Mouse (Mus musculus) G1E (cell line): ENCODE results near the gene Fcf1. TPM values are rescaled to one million over a fixed set of nuclear protein-coding genes. Genes with fewer than 3 reads are reported as not detected.

Experiments
- ATAC-seq: 2 replicates; pipeline ENCODE4 v1.8.0; 2016; ENCODE audit warnings: mild to moderate bottlenecking; ENCODE audit not compliant: insufficient number of reproducible peaks, poor library complexity, low FRiP score, severe bottlenecking; ENCODE audit errors: extremely low read depth
- DNase-seq: peaks from one replicate; pipeline ENCODE4 v3.0.0; 2012; ENCODE audit warnings: low spot score
- H3K27me3 ChIP-seq: 2 replicates; pipeline ENCODE4 v1.6.1; 2012; ENCODE audit warnings: mild to moderate bottlenecking, low read length, inconsistent platforms; ENCODE audit not compliant: insufficient read depth
- H3K36me3 ChIP-seq: replicated peaks from 2 replicates; pipeline ENCODE3; 2012; ENCODE audit warnings: mild to moderate bottlenecking, inconsistent platforms
- H3K4me1 ChIP-seq: 2 replicates; pipeline ENCODE4 v1.6.1; 2012; ENCODE audit warnings: low read depth, low read length, inconsistent platforms, mixed read lengths; ENCODE audit not compliant: insufficient read depth
- H3K4me3 ChIP-seq: 2 replicates; pipeline ENCODE4 v1.5.1; 2012; ENCODE audit warnings: low read depth, mild to moderate bottlenecking, inconsistent platforms, low read length, moderate library complexity, mixed read lengths
- H3K9me3 ChIP-seq: replicated peaks from 2 replicates; pipeline ENCODE4 v1.6.1; 2012; ENCODE audit warnings: inconsistent platforms
- CTCF ChIP-seq: IDR thresholded peaks from 2 replicates; pipeline ENCODE4 v1.5.1; 2012; ENCODE audit warnings: low read depth, low read length, inconsistent platforms, mixed read lengths
- GATA1 ChIP-seq: IDR thresholded peaks from 2 replicates; pipeline ENCODE4 v1.6.1; 2012; ENCODE audit warnings: borderline replicate concordance, low read length, inconsistent platforms, mixed read lengths
- GATA2 ChIP-seq: IDR thresholded peaks from 2 replicates; pipeline ENCODE4 v1.6.1; 2012; ENCODE audit warnings: low read depth, low read length, inconsistent platforms, borderline replicate concordance
- POLR2AphosphoS5 ChIP-seq: IDR thresholded peaks from 2 replicates; pipeline ENCODE4 v1.6.1; 2012; ENCODE audit warnings: low read depth, low read length, inconsistent platforms; ENCODE audit not compliant: insufficient replicate concordance
- TAL1 ChIP-seq: conservative IDR thresholded peaks from 2 replicates; pipeline ENCODE4 v1.6.1; 2012; ENCODE audit warnings: low read depth, low read length, inconsistent platforms, mixed read lengths
- polyA plus RNA-seq: library from polyadenylated mRNA; stranded (reverse); fragments of >175 nt; gene quantifications from 2 replicates; pipeline ENCODE4 v1.2.3, GENCODE M21; 2012
- total RNA-seq, 2 experiments: library from RNA; stranded (forward) in 1 of 2; stranded (reverse) in 1 of 2; fragments of 200-1000 nt in 1 of 2; fragments of >200 nt in 1 of 2; fragmentation: Nextera tagmentation in 1 of 2; gene quantifications; 2 replicates each; pipeline ENCODE4 v1.2.3; 2014 to 2017

Gene Fcf1
- total and polyA plus RNA-seq, 3 experiments, result 30.0 to 236 (median 91.3) TPM

GRCm38 (mm10) chr12:84939117-84939516 is 31.6 kb upstream of the Fcf1 start:
- Histone ChIP-seq H3K27me3 (no peaks in the 10 kb centered on the region), H3K4me3 (no peak overlapping the region), H3K4me1 (peaks cover 23% of the 10 kb centered on the region), H3K9me3 (no peaks in the 10 kb centered on the region), H3K36me3 (peaks cover 86% of the 10 kb centered on the region)
- no peak for DNase-seq
- no peak for TF ChIP-seq GATA2
- no peak for TF ChIP-seq POLR2AphosphoS5
- no peak for TF ChIP-seq TAL1
- no peak for TF ChIP-seq GATA1
- no peak for TF ChIP-seq CTCF
- no peak for ATAC-seq

- peaks cover 86% of the 10 kb centered on the region for H3K36me3 ChIP-seq
- ATAC-seq (no peak), DNase-seq (no peak)
- no peak overlapping the region for H3K4me3 ChIP-seq
- H3K27me3 ChIP-seq, result no peaks in the 10 kb centered on the region
- H3K4me1 ChIP-seq, result peaks cover 35% of the 10 kb centered on the region
- TF ChIP-seq CTCF, result no peak
- no peak for TF ChIP-seq TAL1
- TF ChIP-seq GATA2, result no peak
- TF ChIP-seq POLR2AphosphoS5, result no peak
- TF ChIP-seq GATA1, result no peak
- no peaks in the 10 kb centered on the region for H3K9me3 ChIP-seq
These were observed 30.4 kb upstream of the Fcf1 start for GRCm38 (mm10) chr12:84940343-84940742.

- no peak for TF ChIP-seq GATA2
- no peak for TF ChIP-seq TAL1
- TF ChIP-seq CTCF, result no peak
- no peak for TF ChIP-seq POLR2AphosphoS5
- TF ChIP-seq GATA1, result no peak
- DNase-seq (no peak), ATAC-seq (no peak)
- Histone ChIP-seq H3K27me3 (no peaks in the 10 kb centered on the region), H3K9me3 (no peaks in the 10 kb centered on the region), H3K4me1 (peaks cover 40% of the 10 kb centered on the region), H3K36me3 (peaks cover 85% of the 10 kb centered on the region), H3K4me3 (no peak overlapping the region)
These were observed 29.0 kb upstream of the Fcf1 start for GRCm38 (mm10) chr12:84941717-84942116.

- ATAC-seq (no peak), DNase-seq (no peak)
- Histone ChIP-seq H3K9me3 (no peaks in the 10 kb centered on the region), H3K27me3 (no peaks in the 10 kb centered on the region), H3K4me1 (peaks cover 39% of the 10 kb centered on the region), H3K4me3 (no peak overlapping the region), H3K36me3 (peaks cover 94% of the 10 kb centered on the region)
- no peak for TF ChIP-seq GATA1
- TF ChIP-seq TAL1, result no peak
- TF ChIP-seq GATA2, result no peak
- no peak for TF ChIP-seq POLR2AphosphoS5
- no peak for TF ChIP-seq CTCF
These were observed 27.4 kb upstream of the Fcf1 start for GRCm38 (mm10) chr12:84943006-84943952.

GRCm38 (mm10) chr12:84944150-84944812 is 26.4 kb upstream of the Fcf1 start:
- Histone ChIP-seq H3K9me3 (no peaks in the 10 kb centered on the region), H3K4me1 (peaks cover 34% of the 10 kb centered on the region), H3K36me3 (peaks cover 94% of the 10 kb centered on the region), H3K4me3 (no peak overlapping the region), H3K27me3 (no peaks in the 10 kb centered on the region)
- TF ChIP-seq CTCF (no peak), POLR2AphosphoS5 (no peak), TAL1 (no peak), GATA2 (no peak), GATA1 (no peak)
- no peak for DNase-seq
- peak; percentile 57 for ATAC-seq

- Histone ChIP-seq H3K4me1 (peaks cover 31% of the 10 kb centered on the region), H3K36me3 (peaks cover 94% of the 10 kb centered on the region), H3K9me3 (no peaks in the 10 kb centered on the region), H3K4me3 (no peak overlapping the region), H3K27me3 (no peaks in the 10 kb centered on the region)
- TF ChIP-seq TAL1 (no peak), CTCF (no peak), GATA2 (no peak), GATA1 (no peak), POLR2AphosphoS5 (no peak)
- no peak for DNase-seq
- ATAC-seq, result no peak
These were observed 25.7 kb upstream of the Fcf1 start for GRCm38 (mm10) chr12:84944813-84945553.
